18 mouse cellular contexts compared by ENCODE assay signal in genomic region chr10:96595435-96596132, GRCm38 (mm10).
"Had no signal": no experiment of that assay in that cellular context is flagged by ENCODE, and none has a peak within 500 bp of the region (broad histone marks: within the 10 kb centered on the region; RNA-seq: fewer than 3 reads in every experiment).

No protein-coding gene starts in this region.

- H3K4me3 ChIP-seq: layer of hippocampus, adult 2 months; limb, embryonic 15.5 days; liver, embryonic 12.5 days; midbrain, embryonic 15.5 days; neural tube, embryonic 12.5 days had no signal

- H3K27ac ChIP-seq: kidney, postnatal 0 days; layer of hippocampus, adult 2 months; limb, embryonic 15.5 days; liver, embryonic 12.5 days; midbrain, embryonic 15.5 days; neural tube, embryonic 12.5 days; stomach, postnatal 0 days had no signal

- ATAC-seq: inflammation-experienced regulatory T-cells, adult 6 months; intestine, postnatal 0 days; liver, embryonic 12.5 days; midbrain, embryonic 15.5 days had no signal

- H3K4me2 ChIP-seq: limb, embryonic 15.5 days; liver, embryonic 12.5 days; lung, embryonic 14.5 days; midbrain, embryonic 15.5 days; neural tube, embryonic 12.5 days had no signal

- DNase-seq: kidney, adult 8-10 months; kidney, postnatal 36 days; lung, embryonic 14.5 days; lung, postnatal 10 days; lung, postnatal 4 days; retina, postnatal 1 day; right cerebral cortex, postnatal 4 days; thymus, adult 18-20 months; thymus, postnatal 14 days had no signal

- H3K9ac ChIP-seq: limb, embryonic 15.5 days; liver, embryonic 12.5 days; lung, embryonic 14.5 days; midbrain, embryonic 15.5 days; neural tube, embryonic 12.5 days had no signal

- H3K27me3 ChIP-seq: limb, embryonic 15.5 days; liver, embryonic 12.5 days; midbrain, embryonic 15.5 days; neural tube, embryonic 12.5 days had no signal

- H3K36me3 ChIP-seq: limb, embryonic 15.5 days; liver, embryonic 12.5 days; midbrain, embryonic 15.5 days; neural tube, embryonic 12.5 days had no signal

- H3K4me1 ChIP-seq: limb, embryonic 15.5 days; liver, embryonic 12.5 days; midbrain, embryonic 15.5 days; neural tube, embryonic 12.5 days had no signal

- H3K9me3 ChIP-seq: limb, embryonic 15.5 days; liver, embryonic 12.5 days; midbrain, embryonic 15.5 days; neural tube, embryonic 12.5 days had no signal
